Mouse (Mus musculus) hindbrain, embryonic 11.5 days (tissue): ENCODE measurements at regions not wholly inside any gene's neighbourhood (a gene's known extent, or its start where the extent isn't known, plus 50 kb on each side); places are given as distances from the start of the nearest gene placed in this dataset.

Source experiments
- ATAC-seq: fragments of 200-750 bp; cut with Nextera tagmentation; 2 replicates; pipeline ENCODE4 v1.8.0; 2017; ENCODE audit warnings: mild to moderate bottlenecking, moderate TSS enrichment, moderate library complexity; ENCODE audit not compliant: low FRiP score
- DNase-seq: peaks from one replicate; pipeline ENCODE4 v3.0.0-alpha.2; 2015; ENCODE audit warnings: low spot score
- H3K27ac ChIP-seq: fragments of 300-500 bp; sonication (generic); 2 replicates; pipeline ENCODE4 v1.5.1; 2014; ENCODE audit warnings: mild to moderate bottlenecking, low read depth, low read length
- H3K27me3 ChIP-seq: fragments of 300-500 bp; sonication (generic); 2 replicates; pipeline ENCODE4 v1.6.1; 2014; ENCODE audit warnings: mild to moderate bottlenecking, low read length, moderate library complexity, mixed read lengths; ENCODE audit not compliant: control insufficient read depth, insufficient read depth
- H3K36me3 ChIP-seq: fragments of 300-500 bp; sonication (generic); 2 replicates; pipeline ENCODE4 v1.6.1; 2014; ENCODE audit warnings: mild to moderate bottlenecking, low read length, moderate library complexity, mixed read lengths; ENCODE audit not compliant: control insufficient read depth, insufficient read depth
- H3K4me1 ChIP-seq: fragments of 300-500 bp; sonication (generic); replicated peaks from 2 replicates; pipeline ENCODE4 v1.6.1; 2014; ENCODE audit warnings: low read length, mixed read lengths; ENCODE audit not compliant: control insufficient read depth, insufficient read depth
- H3K4me2 ChIP-seq: fragments of 300-500 bp; sonication (generic); replicated peaks from 2 replicates; pipeline ENCODE4 v1.6.1; 2014; ENCODE audit warnings: mild to moderate bottlenecking, low read depth, low read length
- H3K4me3 ChIP-seq: fragments of 300-500 bp; sonication (generic); 2 replicates; pipeline ENCODE4 v1.5.1; 2014; ENCODE audit warnings: low read depth, low read length
- H3K9ac ChIP-seq: fragments of 300-500 bp; sonication (generic); 2 replicates; pipeline ENCODE4 v1.6.1; 2014; ENCODE audit warnings: low read depth, low read length
- H3K9me3 ChIP-seq: fragments of 300-500 bp; sonication (generic); 2 replicates; pipeline ENCODE4 v1.6.1; 2016; ENCODE audit warnings: low read length; ENCODE audit not compliant: control insufficient read depth
- WGBS: fragments of 180-500 bp; shearing (Covaris S2); extraction: QIAGEN DNeasy Blood & Tissue Kit; methylation state at CpG from one replicate; pipeline ENCODE4 v1.1.7; 2014; 5-methylcytosine and 5-hydroxymethylcytosine counted together

DNA sequence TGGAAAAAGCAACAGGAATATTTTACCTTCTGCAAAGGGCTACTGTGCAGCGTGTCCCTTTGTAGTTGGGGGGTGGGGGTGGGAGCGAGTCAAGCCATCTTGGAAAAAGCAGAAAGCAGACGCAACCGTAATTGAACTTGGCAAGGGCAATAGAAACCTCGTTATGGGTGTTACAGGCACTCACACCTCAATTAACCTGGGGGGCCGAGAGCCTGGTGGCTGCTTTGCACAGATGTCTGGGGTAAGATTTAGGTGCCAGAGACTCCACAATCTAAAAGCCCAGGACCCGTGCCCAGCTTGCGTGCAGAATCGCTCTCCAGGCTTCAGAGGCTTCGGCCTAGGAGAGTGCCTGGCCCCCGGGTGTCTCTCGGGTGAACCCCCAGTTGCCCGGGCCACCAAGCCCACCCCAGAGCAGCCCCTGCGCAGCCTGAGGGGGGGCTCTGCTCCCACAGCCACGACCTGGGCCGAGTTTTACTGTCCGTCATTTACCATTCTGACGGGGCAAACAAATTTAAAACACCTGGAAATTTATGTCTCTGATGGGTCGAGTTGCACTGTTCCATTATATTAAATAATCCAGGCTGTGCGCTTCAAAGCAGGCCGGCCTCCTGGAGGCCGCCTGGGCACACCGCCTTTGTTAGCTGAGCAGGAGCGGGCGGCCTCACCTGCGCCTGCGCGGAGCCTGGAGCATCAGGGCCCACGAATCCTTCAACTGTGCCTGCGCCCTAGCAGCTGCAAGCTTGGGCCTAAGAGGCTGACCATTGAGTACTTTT is 212.4 kb downstream of the Srbd1 start:
- Histone ChIP-seq H3K9ac (no peak overlapping the region), H3K9me3 (no peaks in the 10 kb centered on the region), H3K4me2 (no peak overlapping the region), H3K27me3 (no peaks in the 10 kb centered on the region), H3K27ac (no peak overlapping the region), H3K36me3 (no peaks in the 10 kb centered on the region), H3K4me1 (no peaks in the 10 kb centered on the region), H3K4me3 (no peak overlapping the region)
- DNase-seq (no peak), ATAC-seq (no peak)
- WGBS = 72% methylated on average over 30 of the region's 30 CpGs

DNA sequence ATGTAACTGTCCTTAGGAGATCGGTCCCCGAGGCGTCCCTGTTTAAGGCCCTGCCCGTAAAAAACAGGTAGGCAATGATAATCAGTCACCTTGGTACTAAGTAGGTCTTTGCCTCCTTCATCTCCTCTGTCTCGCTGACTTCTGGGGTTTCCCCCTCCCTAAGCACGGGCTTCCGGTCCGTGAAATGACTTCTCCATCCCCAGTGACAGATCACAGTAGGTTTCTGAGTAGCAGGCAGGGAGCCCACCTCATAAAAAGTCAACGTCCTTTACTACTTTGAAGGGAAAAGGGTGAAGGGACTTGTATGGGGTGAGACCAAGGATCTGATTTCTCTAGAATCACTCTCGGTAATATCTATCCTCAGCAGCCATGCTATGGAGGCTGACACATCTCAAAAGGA is 213.0 kb downstream of the Srbd1 start:
- H3K27me3 ChIP-seq = no peaks in the 10 kb centered on the region

GRCm38 (mm10) chr17:85930789-85931188 is 214.2 kb downstream of the Srbd1 start:
- H3K4me2 ChIP-seq = no peak overlapping the region
- no peaks in the 10 kb centered on the region for H3K9me3 ChIP-seq
- H3K36me3 ChIP-seq = no peaks in the 10 kb centered on the region
- no peaks in the 10 kb centered on the region for H3K27me3 ChIP-seq
- H3K4me1 ChIP-seq = no peaks in the 10 kb centered on the region
- 60% methylated on average over 5 of the region's 5 CpGs for WGBS
- no peak overlapping the region for H3K4me3 ChIP-seq
- no peak overlapping the region for H3K27ac ChIP-seq
- no peak for DNase-seq
- ATAC-seq = no peak
- no peak overlapping the region for H3K9ac ChIP-seq

More for the DNA sequence above, 213.0 kb downstream of the Srbd1 start:
- ATAC-seq (no peak), DNase-seq (no peak)
- no peak overlapping the region for H3K4me2 ChIP-seq
- H3K9me3 ChIP-seq = no peaks in the 10 kb centered on the region
- 84% methylated on average over 10 of the region's 10 CpGs for WGBS
- no peak overlapping the region for H3K9ac ChIP-seq
- H3K27ac ChIP-seq = no peak overlapping the region
- H3K36me3 ChIP-seq = no peaks in the 10 kb centered on the region
- no peaks in the 10 kb centered on the region for H3K4me1 ChIP-seq
- no peak overlapping the region for H3K4me3 ChIP-seq

DNA sequence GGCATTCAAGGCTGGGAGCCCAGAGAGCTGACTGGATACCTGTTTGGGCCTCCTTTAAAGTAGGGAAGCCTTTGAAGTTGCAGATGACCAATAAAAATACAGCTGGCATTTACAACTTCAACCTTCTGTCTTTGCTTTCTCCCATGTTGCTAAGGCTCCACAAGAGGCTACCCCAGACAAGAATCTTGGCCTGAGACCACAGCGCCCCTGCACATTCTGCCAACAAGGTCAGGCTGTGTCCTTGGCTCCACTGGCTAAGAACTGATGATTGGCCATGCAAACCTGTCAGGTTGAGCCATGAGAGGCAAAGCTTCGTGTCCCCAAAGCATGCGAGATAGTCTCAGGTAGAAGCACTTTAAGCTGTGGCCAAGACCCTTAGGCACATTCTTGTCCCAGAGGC is 214.6 kb downstream of the Srbd1 start:
- Histone ChIP-seq H3K27ac (no peak overlapping the region), H3K9me3 (no peaks in the 10 kb centered on the region), H3K27me3 (no peaks in the 10 kb centered on the region), H3K36me3 (no peaks in the 10 kb centered on the region), H3K9ac (no peak overlapping the region), H3K4me1 (no peaks in the 10 kb centered on the region), H3K4me3 (no peak overlapping the region), H3K4me2 (no peak overlapping the region)
- DNase-seq (no peak), ATAC-seq (no peak)
- WGBS = 86% methylated on average over 3 of the region's 3 CpGs

GRCm38 (mm10) chr17:85929699-85930286 is 215.2 kb downstream of the Srbd1 start:
- Histone ChIP-seq H3K9ac (no peak overlapping the region), H3K27ac (no peak overlapping the region), H3K4me3 (no peak overlapping the region), H3K9me3 (no peaks in the 10 kb centered on the region), H3K4me1 (no peaks in the 10 kb centered on the region), H3K4me2 (no peak overlapping the region), H3K36me3 (no peaks in the 10 kb centered on the region), H3K27me3 (no peaks in the 10 kb centered on the region)
- ATAC-seq (no peak), DNase-seq (no peak)
- 86% methylated on average over 12 of the region's 12 CpGs for WGBS

GRCm38 (mm10) chr17:85928543-85928942 is 216.4 kb downstream of the Srbd1 start:
- H3K36me3 ChIP-seq = no peaks in the 10 kb centered on the region
- WGBS = 35% methylated on average over 2 of the region's 2 CpGs
- H3K9me3 ChIP-seq = no peaks in the 10 kb centered on the region
- no peaks in the 10 kb centered on the region for H3K4me1 ChIP-seq
- no peak overlapping the region for H3K4me3 ChIP-seq
- no peak for ATAC-seq
- no peak for DNase-seq
- no peak overlapping the region for H3K9ac ChIP-seq
- no peak overlapping the region for H3K27ac ChIP-seq
- no peaks in the 10 kb centered on the region for H3K27me3 ChIP-seq
- H3K4me2 ChIP-seq = no peak overlapping the region

DNA sequence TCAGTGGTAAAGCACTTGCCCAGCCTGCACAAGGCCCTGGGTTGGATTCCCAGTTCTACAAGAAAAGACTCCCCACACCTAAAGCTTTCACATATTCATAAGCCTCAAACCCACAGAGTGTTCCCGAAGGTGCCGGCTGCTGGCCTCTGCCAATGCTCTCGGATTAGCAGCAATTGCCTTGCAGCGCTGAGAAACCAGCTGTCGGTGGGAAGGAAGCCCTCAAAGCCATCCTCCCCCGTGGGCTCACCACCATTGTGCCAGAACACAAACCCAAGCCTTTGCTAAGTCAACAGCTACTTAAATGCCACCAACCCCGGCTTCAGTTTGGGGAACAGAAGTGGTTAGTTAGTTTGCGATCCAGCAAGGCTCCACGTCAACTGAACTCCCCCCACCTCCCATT is 217.7 kb downstream of the Srbd1 start:
- Histone ChIP-seq H3K27me3 (no peaks in the 10 kb centered on the region), H3K9ac (no peak overlapping the region), H3K4me1 (no peaks in the 10 kb centered on the region), H3K27ac (no peak overlapping the region), H3K4me2 (no peak overlapping the region), H3K9me3 (no peaks in the 10 kb centered on the region), H3K4me3 (no peak overlapping the region), H3K36me3 (no peaks in the 10 kb centered on the region)
- DNase-seq (no peak), ATAC-seq (no peak)
- WGBS = 75% methylated on average over 9 of the region's 9 CpGs

- Histone ChIP-seq H3K4me3 (no peak overlapping the region), H3K27ac (no peak overlapping the region), H3K36me3 (no peaks in the 10 kb centered on the region), H3K9me3 (no peaks in the 10 kb centered on the region), H3K27me3 (no peaks in the 10 kb centered on the region), H3K4me2 (no peak overlapping the region), H3K4me1 (no peaks in the 10 kb centered on the region), H3K9ac (no peak overlapping the region)
- WGBS = 81% methylated on average over 4 of the region's 4 CpGs
- DNase-seq (no peak), ATAC-seq (no peak)
Observed at GRCm38 (mm10) chr17:85926044-85926443, 218.9 kb downstream of the Srbd1 start.

GRCm38 (mm10) chr17:85921219-85921673 is 223.7 kb downstream of the Srbd1 start:
- Histone ChIP-seq H3K36me3 (no peaks in the 10 kb centered on the region), H3K9ac (no peak overlapping the region), H3K9me3 (no peaks in the 10 kb centered on the region), H3K27me3 (no peaks in the 10 kb centered on the region), H3K4me3 (no peak overlapping the region), H3K27ac (no peak overlapping the region), H3K4me2 (no peak overlapping the region), H3K4me1 (no peaks in the 10 kb centered on the region)
- ATAC-seq (no peak), DNase-seq (no peak)
- WGBS = 73% methylated on average over 8 of the region's 8 CpGs
